Comparison of ENCODE assay signal across 21 mouse cellular contexts in genomic region chr1:14413826-14414445, GRCm38 (mm10).
DNase-seq lines count a peak whose midpoint lies in the region; ATAC-seq and TF ChIP-seq lines count a peak whose summit lies in the region.
"Had no signal": no experiment of that assay in that cellular context is flagged by ENCODE, and none has a peak within 500 bp of the region (broad histone marks: within the 10 kb centered on the region; RNA-seq: fewer than 3 reads in every experiment).

No protein-coding gene starts in this region.

- H3K4me3 ChIP-seq in embryonic facial prominence, embryonic 11.5 days (ENCODE audit: low read depth, low read length), result no peak overlapping the region
- H3K4me3 ChIP-seq in embryonic facial prominence, embryonic 10.5 days, result no peak overlapping the region
- H3K4me3 ChIP-seq in midbrain, embryonic 11.5 days (ENCODE audit: low read depth, low read length), result no peak overlapping the region
- no peak overlapping the region for H3K4me3 ChIP-seq in midbrain, embryonic 15.5 days
- H3K4me3 ChIP-seq in embryonic facial prominence, embryonic 14.5 days (ENCODE audit: low read depth, low read length), result no peak overlapping the region
- H3K4me3 ChIP-seq in midbrain, postnatal 0 days (ENCODE audit: low read depth, low read length), result no peak overlapping the region
- H3K4me3 ChIP-seq in forebrain, embryonic 16.5 days (replicated peaks; ENCODE audit: low read length), result no peak overlapping the region
- H3K4me3 ChIP-seq in layer of hippocampus, adult 2 months, result no peak overlapping the region
- H3K4me3 ChIP-seq: embryonic facial prominence, embryonic 15.5 days; erythroblast, embryonic 14.5 days; forebrain, embryonic 10.5 days; heart, embryonic 10.5 days had no signal

- peak; percentile 31 for DNase-seq in embryonic facial prominence, embryonic 11.5 days (ENCODE audit: low spot score)
- no peak for DNase-seq in embryonic facial prominence, embryonic 10.5 days (ENCODE audit: low spot score)
- peak; percentile 93 for DNase-seq in midbrain, embryonic 11.5 days (ENCODE audit: low spot score, missing footprints)
- DNase-seq in embryonic facial prominence, embryonic 14.5 days (ENCODE audit: low spot score), result peak; percentile 59
- peak; percentile 12 for DNase-seq in midbrain, postnatal 0 days (ENCODE audit: low spot score)
- no peak for DNase-seq in layer of hippocampus, adult 2 months (ENCODE audit: low spot score in 2 of 2)
- DNase-seq: adrenal gland, adult 8-10 months; adrenal gland, postnatal 36 days; cerebellum, adult 8-10 months; cerebellum, postnatal 25 days; gastrocnemius, postnatal 36 days; heart, adult 18-20 months; heart, postnatal 10 days had no signal

- H3K27me3 ChIP-seq in embryonic facial prominence, embryonic 11.5 days (ENCODE audit: control insufficient read depth, insufficient read depth, low read length), result no peaks in the 10 kb centered on the region
- no peaks in the 10 kb centered on the region for H3K27me3 ChIP-seq in embryonic facial prominence, embryonic 10.5 days (replicated peaks; ENCODE audit: low read depth, poor library complexity, severe bottlenecking)
- peaks cover 43% of the 10 kb centered on the region for H3K27me3 ChIP-seq in midbrain, embryonic 11.5 days (ENCODE audit: control insufficient read depth, insufficient read depth, low read length)
- H3K27me3 ChIP-seq in midbrain, embryonic 15.5 days (replicated peaks), result peaks cover 6% of the 10 kb centered on the region; the same call in 1 of the 2 replicates
- no peaks in the 10 kb centered on the region for H3K27me3 ChIP-seq in embryonic facial prominence, embryonic 14.5 days (replicated peaks; ENCODE audit: control insufficient read depth, insufficient read depth, low read length)
- 0 out of 2 replicates have a peak, but pooled peaks cover 3% of the 10 kb centered on the region for H3K27me3 ChIP-seq in midbrain, postnatal 0 days (ENCODE audit: insufficient read depth, low read length)
- no peaks in the 10 kb centered on the region for H3K27me3 ChIP-seq in forebrain, embryonic 16.5 days (replicated peaks; ENCODE audit: control insufficient read depth, insufficient read depth, low read length)
- H3K27me3 ChIP-seq: embryonic facial prominence, embryonic 15.5 days had no signal

- no peaks in the 10 kb centered on the region for H3K9me3 ChIP-seq in embryonic facial prominence, embryonic 11.5 days (replicated peaks; ENCODE audit: control insufficient read depth, low read length)
- no peaks in the 10 kb centered on the region for H3K9me3 ChIP-seq in embryonic facial prominence, embryonic 10.5 days
- no peaks in the 10 kb centered on the region for H3K9me3 ChIP-seq in midbrain, embryonic 11.5 days (ENCODE audit: control insufficient read depth, low read length)
- H3K9me3 ChIP-seq in midbrain, embryonic 15.5 days, result no peaks in the 10 kb centered on the region
- no peaks in the 10 kb centered on the region for H3K9me3 ChIP-seq in embryonic facial prominence, embryonic 14.5 days (ENCODE audit: control insufficient read depth, low read length)
- no peaks in the 10 kb centered on the region for H3K9me3 ChIP-seq in midbrain, postnatal 0 days (ENCODE audit: low read length)
- no peaks in the 10 kb centered on the region for H3K9me3 ChIP-seq in forebrain, embryonic 16.5 days (ENCODE audit: control insufficient read depth, low read length)
- H3K9me3 ChIP-seq: embryonic facial prominence, embryonic 15.5 days; forebrain, embryonic 10.5 days; heart, embryonic 10.5 days had no signal

- 55% methylated on average over 4 of the region's 4 CpGs for WGBS in embryonic facial prominence, embryonic 11.5 days
- 61% methylated on average over 4 of the region's 4 CpGs for WGBS in embryonic facial prominence, embryonic 10.5 days
- whole genome bisulfite sequencing in midbrain, embryonic 11.5 days, result 18% methylated on average over 4 of the region's 4 CpGs
- WGBS in midbrain, embryonic 15.5 days, result 22% methylated on average over 4 of the region's 4 CpGs
- 69% methylated on average over 4 of the region's 4 CpGs for WGBS in embryonic facial prominence, embryonic 14.5 days
- WGBS in midbrain, postnatal 0 days, result 19% methylated on average over 4 of the region's 4 CpGs
- WGBS in forebrain, embryonic 16.5 days, result 24% methylated on average over 4 of the region's 4 CpGs

- no peaks in the 10 kb centered on the region for H3K4me1 ChIP-seq in embryonic facial prominence, embryonic 11.5 days (ENCODE audit: control insufficient read depth, insufficient read depth, low read length)
- no peaks in the 10 kb centered on the region for H3K4me1 ChIP-seq in embryonic facial prominence, embryonic 10.5 days
- H3K4me1 ChIP-seq in midbrain, embryonic 11.5 days (ENCODE audit: control insufficient read depth, insufficient read depth, low read length), result 0 out of 2 replicates have a peak, but pooled peaks cover 2% of the 10 kb centered on the region
- H3K4me1 ChIP-seq in midbrain, embryonic 15.5 days, result no peaks in the 10 kb centered on the region
- no peaks in the 10 kb centered on the region for H3K4me1 ChIP-seq in embryonic facial prominence, embryonic 14.5 days (ENCODE audit: control insufficient read depth, insufficient read depth, low read length)
- no peaks in the 10 kb centered on the region for H3K4me1 ChIP-seq in midbrain, postnatal 0 days (ENCODE audit: insufficient read depth, low read length)
- H3K4me1 ChIP-seq in forebrain, embryonic 16.5 days (replicated peaks; ENCODE audit: control insufficient read depth, insufficient read depth, low read length), result no peaks in the 10 kb centered on the region
- H3K4me1 ChIP-seq: embryonic facial prominence, embryonic 15.5 days; forebrain, embryonic 10.5 days; heart, embryonic 10.5 days had no signal

- no peak for TF ChIP-seq CTCF in midbrain, postnatal 0 days (IDR thresholded peaks at IDR 0.05)
- no peak for TF ChIP-seq CTCF in layer of hippocampus, adult 2 months (conservative IDR thresholded peaks at IDR 0.05)

- H3K4me2 ChIP-seq in embryonic facial prominence, embryonic 11.5 days (ENCODE audit: low read depth, low read length), result no peak overlapping the region
- H3K4me2 ChIP-seq in midbrain, embryonic 11.5 days, result no peak overlapping the region
- no peak overlapping the region for H3K4me2 ChIP-seq in midbrain, embryonic 15.5 days
- H3K4me2 ChIP-seq in embryonic facial prominence, embryonic 14.5 days (ENCODE audit: low read depth, low read length), result no peak overlapping the region
- H3K4me2 ChIP-seq in midbrain, postnatal 0 days (ENCODE audit: low read depth, low read length, poor library complexity, severe bottlenecking), result no peak overlapping the region
- no peak overlapping the region for H3K4me2 ChIP-seq in forebrain, embryonic 16.5 days (ENCODE audit: low read length)
- H3K4me2 ChIP-seq: embryonic facial prominence, embryonic 15.5 days; hindbrain, embryonic 14.5 days had no signal

- H3K36me3 ChIP-seq in embryonic facial prominence, embryonic 11.5 days (replicated peaks; ENCODE audit: control insufficient read depth, insufficient read depth, low read depth, low read length), result no peaks in the 10 kb centered on the region
- no peaks in the 10 kb centered on the region for H3K36me3 ChIP-seq in embryonic facial prominence, embryonic 10.5 days (replicated peaks)
- no peaks in the 10 kb centered on the region for H3K36me3 ChIP-seq in midbrain, embryonic 11.5 days (ENCODE audit: control insufficient read depth, insufficient read depth, low read length)
- H3K36me3 ChIP-seq in midbrain, embryonic 15.5 days (replicated peaks), result no peaks in the 10 kb centered on the region
- H3K36me3 ChIP-seq in embryonic facial prominence, embryonic 14.5 days (ENCODE audit: control insufficient read depth, insufficient read depth, low read length), result no peaks in the 10 kb centered on the region
- H3K36me3 ChIP-seq in midbrain, postnatal 0 days (ENCODE audit: insufficient read depth, low read length), result no peaks in the 10 kb centered on the region
- H3K36me3 ChIP-seq in forebrain, embryonic 16.5 days (ENCODE audit: control insufficient read depth, insufficient read depth), result no peaks in the 10 kb centered on the region
- H3K36me3 ChIP-seq: embryonic facial prominence, embryonic 15.5 days; forebrain, embryonic 10.5 days; heart, embryonic 10.5 days had no signal

- H3K9ac ChIP-seq in embryonic facial prominence, embryonic 11.5 days (replicated peaks; ENCODE audit: low read length), result no peak overlapping the region
- H3K9ac ChIP-seq in midbrain, embryonic 11.5 days (ENCODE audit: low read length), result no peak overlapping the region
- no peak overlapping the region for H3K9ac ChIP-seq in midbrain, embryonic 15.5 days
- H3K9ac ChIP-seq in embryonic facial prominence, embryonic 14.5 days (ENCODE audit: low read depth, low read length), result no peak overlapping the region
- no peak overlapping the region for H3K9ac ChIP-seq in midbrain, postnatal 0 days (replicated peaks; ENCODE audit: low read length, poor library complexity, severe bottlenecking)
- H3K9ac ChIP-seq in forebrain, embryonic 16.5 days (replicated peaks; ENCODE audit: low read depth, low read length), result no peak overlapping the region
- H3K9ac ChIP-seq: embryonic facial prominence, embryonic 15.5 days; hindbrain, embryonic 14.5 days had no signal

- no peak overlapping the region for H3K27ac ChIP-seq in embryonic facial prominence, embryonic 11.5 days (replicated peaks; ENCODE audit: low read depth, low read length)
- H3K27ac ChIP-seq in embryonic facial prominence, embryonic 10.5 days (replicated peaks), result no peak overlapping the region
- H3K27ac ChIP-seq in midbrain, embryonic 11.5 days (ENCODE audit: low read depth, low read length), result no peak overlapping the region
- no peak overlapping the region for H3K27ac ChIP-seq in midbrain, embryonic 15.5 days
- H3K27ac ChIP-seq in embryonic facial prominence, embryonic 14.5 days (replicated peaks; ENCODE audit: low read depth, low read length), result no peak overlapping the region
- H3K27ac ChIP-seq in midbrain, postnatal 0 days (ENCODE audit: low read depth, low read length), result no peak overlapping the region
- H3K27ac ChIP-seq in forebrain, embryonic 16.5 days (ENCODE audit: low read length), result no peak overlapping the region
- H3K27ac ChIP-seq in layer of hippocampus, adult 2 months, result no peak overlapping the region
- H3K27ac ChIP-seq: embryonic facial prominence, embryonic 15.5 days; forebrain, embryonic 10.5 days; heart, embryonic 10.5 days; hindbrain, embryonic 14.5 days had no signal

- ATAC-seq in embryonic facial prominence, embryonic 11.5 days (replicated peaks; ENCODE audit: insufficient number of reproducible peaks, low FRiP score, low TSS enrichment, low read depth), result no peak
- ATAC-seq in midbrain, embryonic 11.5 days (ENCODE audit: low FRiP score), result peak; percentile 78
- no peak for ATAC-seq in midbrain, embryonic 15.5 days (replicated peaks)
- ATAC-seq in embryonic facial prominence, embryonic 14.5 days (ENCODE audit: low read depth), result no peak; the same call in 1 of the 2 replicates
- no peak for ATAC-seq in midbrain, postnatal 0 days (ENCODE audit: low FRiP score)
- ATAC-seq in forebrain, embryonic 16.5 days, result no peak
- ATAC-seq: forebrain, embryonic 14.5 days had no signal

Comparison
In these comparisons a context has a peak if more than half of its experiments do, and no peak if none do; other contexts are left out.
1. DNase-seq: peak in embryonic facial prominence, embryonic 11.5 days (single experiment), midbrain, embryonic 11.5 days (single experiment), embryonic facial prominence, embryonic 14.5 days (single experiment) and midbrain, postnatal 0 days (single experiment); none in embryonic facial prominence, embryonic 10.5 days (single experiment) and layer of hippocampus, adult 2 months (0 of 2).